Mouse (Mus musculus) kidney, postnatal 25 days (tissue): Measurements from ENCODE around the gene Caprin2.
"Not testable (repeated sequence)": the region's sequence is repeated elsewhere in the genome, so short reads cannot be mapped to it uniquely, and the experiment has no call there.

Experiments
- DNase-seq, 2 experiments: peaks; one replicate each; pipeline ENCODE4 v3.0.0; 2021; ENCODE audit warnings: mixed read lengths in 2 of 2

Gene Caprin2

DNA sequence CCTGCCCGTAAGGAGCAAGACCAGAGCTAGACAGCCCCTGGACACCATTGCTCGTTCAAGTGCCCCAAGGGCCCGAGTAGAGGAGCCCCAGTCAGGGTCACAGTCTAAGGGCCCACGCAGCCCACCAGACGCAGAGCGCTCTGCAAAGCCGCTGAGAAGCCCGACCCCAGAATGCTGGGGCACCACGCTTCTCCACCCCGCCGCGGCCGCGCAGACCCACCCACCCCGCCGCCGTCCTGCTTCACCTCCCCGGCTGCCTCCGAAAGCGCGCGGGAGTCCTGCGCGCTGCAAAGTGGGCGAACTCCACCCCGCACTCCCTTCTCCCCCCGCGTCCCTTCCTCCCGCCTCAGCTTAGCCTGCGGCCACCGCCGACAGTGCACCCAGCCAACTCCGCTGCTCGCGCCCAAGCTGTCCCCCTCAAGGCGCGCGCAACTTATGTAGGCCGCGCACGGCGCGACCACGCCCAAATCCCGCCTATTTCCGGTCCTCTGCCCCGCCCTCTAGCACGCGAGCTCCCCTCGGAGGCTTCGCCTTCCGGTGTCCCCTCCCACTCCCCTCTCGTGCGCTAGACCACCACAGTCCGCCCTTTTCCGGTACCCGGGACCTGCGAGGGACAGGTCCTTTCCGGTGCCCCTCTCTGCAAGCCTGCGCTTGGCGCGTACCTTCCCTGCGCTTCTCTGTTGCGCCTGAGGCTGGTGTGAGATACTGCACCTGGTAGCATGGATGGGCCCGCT is at the start of gene Caprin2:
Gene Caprin2, minus strand, starts transcription at position 465 of the 734 bp plus-strand sequence.
- peak; percentile 89 to 92 for DNase-seq

DNA sequence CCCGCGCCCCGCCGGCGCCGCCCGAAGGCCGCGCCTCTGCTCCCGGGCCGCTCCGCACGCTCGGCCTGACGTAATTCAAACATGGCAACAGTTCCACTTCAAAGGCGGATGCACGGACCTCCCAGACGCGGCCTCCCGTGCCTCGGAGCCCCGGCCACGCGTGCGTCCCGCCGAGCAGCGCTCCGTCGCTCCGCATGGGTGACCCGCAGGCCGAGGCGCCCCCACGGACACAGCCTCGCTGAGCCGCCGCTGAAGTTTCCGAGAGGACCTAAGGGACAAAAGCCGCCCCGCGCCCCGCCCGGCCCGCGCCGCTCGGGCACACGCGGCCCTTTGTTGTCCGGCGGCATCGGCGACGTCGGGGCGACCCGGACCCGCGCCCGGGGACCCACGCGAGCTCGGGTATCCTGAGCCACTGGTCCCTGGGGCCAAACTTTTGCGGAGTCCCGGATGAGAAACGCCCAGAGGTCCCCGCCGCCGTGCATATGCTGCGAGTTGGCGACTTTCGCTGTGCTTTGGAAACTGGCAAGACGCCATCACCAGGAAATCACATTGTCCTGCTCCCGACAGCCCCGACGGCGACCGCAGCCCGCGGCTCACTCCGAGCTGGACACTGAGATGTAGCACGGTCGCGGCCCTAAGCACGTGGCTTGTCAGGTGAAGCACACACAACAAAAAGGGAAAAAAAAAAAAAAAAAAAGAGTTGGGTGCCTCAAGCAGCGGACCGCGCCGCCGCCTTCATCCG is 48.9 kb upstream of the Caprin2 start:
- DNase-seq: peak; percentile 75 to 85

DNA sequence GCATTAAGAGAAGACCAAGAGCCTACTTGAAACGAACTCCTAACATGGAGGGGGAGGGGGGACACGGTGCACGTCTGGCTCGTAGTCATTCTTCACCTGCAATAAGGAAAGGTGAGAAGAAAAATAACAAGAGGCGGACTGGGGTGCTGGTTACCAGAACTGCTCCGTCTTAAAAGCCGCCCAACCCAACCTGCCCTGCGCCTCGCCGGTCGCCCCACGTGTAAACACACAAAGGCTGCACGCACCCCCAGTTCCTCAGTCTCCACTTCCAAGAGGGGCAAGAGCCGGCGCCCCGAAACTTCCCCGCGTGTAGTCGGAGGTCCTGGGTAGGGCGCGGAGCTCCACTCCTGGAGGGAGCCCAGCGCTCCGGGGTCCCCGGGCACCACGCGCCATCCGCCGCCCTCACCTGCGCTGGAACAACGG is 48.3 kb upstream of the Caprin2 start:
- no peak for DNase-seq

DNA sequence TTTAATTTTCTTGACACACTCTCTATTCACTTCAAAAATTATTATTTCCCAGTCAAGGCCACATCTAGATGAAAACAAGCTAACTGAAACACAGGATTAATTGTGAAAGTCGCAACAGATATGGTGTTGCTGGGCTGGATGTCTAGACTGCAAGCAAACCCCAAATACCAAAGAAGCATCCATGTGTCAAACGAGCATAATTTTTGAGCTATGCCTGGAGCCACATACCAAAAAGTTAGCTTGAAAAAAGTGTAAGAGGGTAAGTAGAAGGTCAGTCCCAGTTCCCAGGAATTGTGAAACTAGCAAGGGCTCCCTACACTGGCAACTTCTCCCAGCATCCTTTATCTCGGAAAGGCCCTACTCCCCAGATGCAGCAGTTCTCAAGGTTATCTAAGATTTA is 47.7 kb upstream of the Caprin2 start:
- DNase-seq: no peak

DNA sequence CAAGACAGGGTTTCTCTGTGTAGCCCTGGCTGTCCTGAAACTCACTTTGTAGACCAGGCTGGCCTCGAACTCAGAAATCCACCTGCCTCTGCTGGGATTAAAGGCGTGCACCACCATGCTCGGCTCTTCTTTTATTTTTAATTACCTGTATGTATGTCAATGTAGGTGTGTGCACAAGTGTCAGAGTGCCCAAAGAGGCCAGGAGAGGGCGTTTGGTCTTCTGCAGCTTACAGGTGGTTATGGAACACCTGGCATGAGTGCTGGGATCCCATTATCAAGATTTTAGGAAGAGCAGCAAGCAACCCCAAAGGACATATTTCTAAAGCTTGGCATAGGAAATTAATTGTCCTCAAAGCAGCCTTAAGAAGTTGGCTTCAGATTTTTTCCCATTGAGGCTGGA is 46.4 kb upstream of the Caprin2 start:
- DNase-seq: no peak

DNA sequence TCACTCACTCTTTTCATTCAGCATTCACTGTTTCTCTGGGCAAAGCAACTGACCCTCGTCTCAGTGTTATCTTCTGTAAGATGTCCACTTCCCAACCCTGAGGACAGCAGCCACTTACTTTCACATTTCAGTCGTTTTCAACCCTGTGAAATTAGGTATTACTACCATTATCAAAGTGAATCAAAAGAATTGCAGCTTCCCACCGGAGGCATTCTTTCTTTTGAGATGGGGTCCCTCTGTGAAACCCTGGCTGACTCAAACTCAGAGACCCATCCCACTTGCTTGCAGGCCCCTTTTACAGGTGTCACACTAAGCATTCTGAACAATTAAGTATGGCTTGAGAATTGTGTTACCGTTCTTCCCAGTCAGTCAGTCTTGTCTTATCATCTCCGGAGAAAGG is 45.8 kb upstream of the Caprin2 start:
- no peak for DNase-seq

DNA sequence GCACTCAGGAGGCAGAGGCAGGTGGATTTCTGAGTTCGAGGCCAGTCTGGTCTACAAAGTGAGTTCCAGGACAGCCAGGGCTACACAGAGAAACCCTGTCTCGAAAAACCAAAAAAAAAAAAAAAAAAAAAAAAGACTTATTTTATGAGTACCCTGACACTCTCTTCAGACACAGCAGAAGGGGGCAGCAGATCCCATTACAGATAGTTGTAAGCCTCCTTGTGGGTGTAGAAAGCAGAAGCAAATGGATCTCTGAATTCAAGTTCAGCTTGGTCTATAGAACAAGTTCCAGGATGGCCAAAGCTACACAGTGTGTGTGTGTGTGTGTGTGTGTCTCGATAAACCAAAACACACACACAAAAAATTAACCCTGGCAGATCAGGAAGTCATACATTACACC is 44.3 kb upstream of the Caprin2 start:
- not testable (repeated sequence) for DNase-seq

DNA sequence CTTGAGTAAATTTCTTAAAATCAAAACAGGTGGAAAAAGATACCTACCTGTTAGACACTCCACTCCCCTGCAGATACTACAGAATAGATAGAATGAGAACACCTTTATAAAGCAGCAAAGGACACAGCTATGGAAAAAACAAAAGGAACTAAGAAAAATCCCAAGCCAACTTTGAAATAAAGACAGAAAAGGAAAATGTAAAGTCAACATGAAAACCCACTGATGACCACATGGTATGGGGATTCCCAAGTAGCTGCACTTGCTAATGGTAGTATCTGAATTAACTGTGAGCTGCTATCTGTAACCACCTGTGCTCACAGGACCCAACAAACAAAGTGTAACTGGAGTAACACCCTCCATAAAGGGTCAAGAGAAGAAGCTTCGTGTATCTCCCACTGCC is 41.7 kb upstream of the Caprin2 start:
- DNase-seq: no peak

DNA sequence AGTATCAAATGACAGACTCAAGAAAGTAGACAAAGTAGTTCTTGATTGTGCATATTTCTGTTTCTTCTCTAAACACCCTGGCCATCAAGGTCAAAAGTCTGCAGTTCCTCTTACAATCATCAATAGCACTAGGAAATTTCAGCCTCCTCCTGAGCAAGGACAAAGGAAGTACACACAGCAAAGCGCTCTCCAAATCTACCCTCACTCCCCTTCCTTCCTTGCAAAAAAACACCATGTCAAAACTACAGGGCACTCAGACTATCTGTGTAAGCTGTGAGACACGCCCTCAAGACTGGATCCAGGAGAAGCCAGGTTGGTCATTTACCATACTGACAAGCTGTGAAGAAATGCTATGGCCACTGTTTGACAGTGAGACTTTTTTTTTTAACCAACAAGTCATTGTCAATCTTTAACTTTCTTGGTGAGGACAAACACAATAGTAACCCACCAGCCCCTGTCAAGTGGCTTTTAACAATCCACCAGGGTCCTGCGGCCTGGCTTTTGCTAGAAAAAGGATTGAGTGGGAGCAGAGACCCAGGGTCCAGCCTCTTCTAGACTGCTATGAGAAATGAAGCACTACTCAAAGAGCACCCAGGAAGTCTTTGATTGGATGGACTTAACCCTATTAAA is 39.0 kb upstream of the Caprin2 start:
- no peak for DNase-seq

DNA sequence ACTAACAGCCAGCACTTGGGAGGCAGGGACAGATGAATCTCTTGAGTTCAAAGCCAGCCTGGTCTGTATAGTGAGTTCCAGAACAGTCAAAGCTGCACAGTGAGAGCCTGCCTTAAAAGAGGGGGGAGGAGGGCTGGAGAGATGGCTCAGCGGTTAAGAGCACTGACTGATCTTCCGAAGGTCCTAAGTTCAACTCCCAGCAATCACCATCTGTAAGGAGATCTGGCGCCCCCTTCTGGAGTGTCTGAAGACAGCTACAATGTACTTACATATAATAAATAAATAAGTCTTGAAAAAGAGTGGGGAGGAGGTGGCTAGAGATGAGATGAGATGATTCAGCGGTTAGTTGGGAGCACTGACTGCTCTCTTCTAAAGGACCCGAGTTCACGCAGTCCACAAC is 35.2 kb upstream of the Caprin2 start:
- peak; percentile 27 to 36 for DNase-seq

DNA sequence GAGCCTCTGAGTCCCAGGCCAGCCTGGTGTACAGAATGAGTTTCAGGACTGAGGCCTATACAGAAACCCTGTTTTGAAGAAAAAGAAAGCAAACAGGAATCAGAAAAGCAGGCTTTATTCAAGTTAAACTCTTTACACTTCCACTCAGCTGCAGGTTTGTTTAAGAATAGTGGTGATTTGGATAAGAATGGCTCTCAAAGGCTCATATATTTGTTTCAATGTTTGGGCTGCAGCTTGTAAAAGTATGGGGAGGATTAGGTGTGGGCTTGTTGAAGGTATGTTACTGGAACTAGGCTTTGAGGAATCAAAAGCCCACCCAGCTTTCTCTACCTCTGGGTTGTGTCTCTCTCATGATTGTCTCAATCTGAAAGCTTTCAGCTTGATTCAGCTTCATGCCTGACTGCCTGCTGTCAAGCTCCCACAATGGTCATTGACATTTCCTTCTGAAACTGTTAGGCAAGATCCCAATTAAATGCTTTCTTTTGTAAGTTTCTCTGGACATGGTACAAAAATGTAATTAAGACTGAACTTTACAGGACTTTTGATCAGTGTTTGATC is 22.9 kb upstream of the Caprin2 start:
- DNase-seq: no peak

DNA sequence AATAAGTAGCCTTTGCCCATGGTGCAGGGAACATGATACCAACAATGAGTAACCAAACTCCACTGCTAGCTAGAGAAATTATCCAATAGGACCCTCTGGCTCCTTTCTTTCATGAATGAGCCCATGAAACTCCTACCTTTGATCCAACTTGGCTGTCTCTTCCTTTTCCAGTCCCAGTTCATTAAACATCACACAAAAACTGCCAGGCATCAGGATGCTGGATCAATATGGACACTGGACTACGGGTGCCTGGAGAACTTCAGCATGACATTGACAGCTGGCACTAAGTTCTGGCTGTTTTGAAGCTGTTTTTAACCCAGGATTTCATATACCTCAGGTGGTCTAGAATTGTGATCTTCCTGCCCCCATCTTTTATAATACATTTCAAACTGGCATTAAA is 21.6 kb upstream of the Caprin2 start:
- DNase-seq: no peak

DNA sequence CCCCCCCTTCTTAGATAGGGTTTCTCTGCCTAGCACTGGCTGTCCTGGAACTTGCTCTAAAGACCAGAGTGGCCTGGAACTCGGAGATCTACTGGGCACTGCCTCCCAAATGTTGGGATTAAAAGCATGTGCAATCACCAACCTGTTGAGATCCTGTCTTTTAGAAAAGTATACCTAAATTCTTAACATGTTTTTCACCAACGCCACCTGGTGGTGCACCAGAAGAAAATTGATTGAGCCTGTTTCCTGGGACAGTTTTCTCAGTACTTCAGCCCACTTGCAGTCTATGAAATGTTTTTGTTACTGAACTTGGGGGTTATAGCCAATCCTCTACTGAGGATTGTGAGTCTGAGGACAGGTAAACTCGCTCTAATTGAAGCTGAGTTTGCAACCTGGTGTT is 20.8 kb upstream of the Caprin2 start:
- DNase-seq: no peak

DNA sequence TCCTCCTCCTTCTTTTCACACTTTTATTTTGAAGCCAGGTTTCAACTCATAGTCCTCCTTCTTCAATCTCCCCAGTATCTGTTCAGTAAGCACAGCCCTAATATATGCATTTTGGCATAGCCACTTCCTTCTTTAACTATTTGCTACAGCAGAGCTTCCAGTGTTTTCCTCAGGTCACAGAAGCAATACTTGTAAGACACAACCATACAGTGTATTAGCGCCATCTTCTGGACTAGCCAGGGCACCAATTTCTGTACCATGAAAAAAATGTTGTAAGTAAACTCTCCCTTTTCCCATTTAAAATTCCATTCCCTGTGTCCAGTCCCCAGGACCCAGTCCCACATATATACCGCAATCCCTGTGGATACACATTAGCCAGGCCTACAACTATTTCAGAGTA is 17.9 kb upstream of the Caprin2 start:
- peak; percentile 48 to 70 for DNase-seq

DNA sequence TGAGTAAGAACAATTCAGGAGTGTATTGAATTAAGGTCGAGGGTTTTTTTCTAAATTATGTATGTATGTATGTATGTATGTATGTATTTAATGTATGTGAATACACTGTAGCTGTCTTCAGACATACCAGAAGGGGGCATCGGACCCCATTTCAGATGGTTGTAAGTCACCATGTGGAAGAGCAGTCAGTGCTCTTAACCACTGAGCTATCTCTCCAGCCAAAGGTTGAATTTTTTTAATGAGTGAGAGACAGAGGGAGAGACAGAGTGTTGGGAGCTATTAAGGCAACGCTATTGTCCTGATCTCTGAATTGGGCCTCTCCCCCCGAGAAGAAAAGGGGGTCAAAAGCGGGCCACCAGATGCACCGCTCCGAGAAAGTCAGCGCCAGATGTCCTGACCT is 15.9 kb upstream of the Caprin2 start:
- DNase-seq: not testable (repeated sequence)

DNA sequence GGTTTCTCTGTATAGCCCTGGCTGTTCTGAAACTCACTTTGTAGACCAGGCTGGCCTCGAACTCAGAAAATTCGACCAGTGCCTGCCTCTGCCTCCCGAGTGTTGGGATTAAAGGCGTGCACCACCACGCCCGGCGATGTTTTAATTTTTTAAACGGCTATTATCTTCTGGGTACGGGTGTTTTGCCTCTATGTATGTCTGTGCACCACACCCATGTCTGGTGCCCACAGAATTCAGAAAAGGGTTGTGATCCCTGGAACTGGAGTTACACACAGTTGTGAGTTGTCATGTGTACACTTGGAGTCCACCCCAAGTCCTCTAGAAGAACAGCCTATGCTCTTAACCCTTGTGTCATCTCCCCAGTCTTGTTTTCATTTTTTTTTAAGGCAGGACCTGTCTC is 10.9 kb upstream of the Caprin2 start:
- DNase-seq: no peak

DNA sequence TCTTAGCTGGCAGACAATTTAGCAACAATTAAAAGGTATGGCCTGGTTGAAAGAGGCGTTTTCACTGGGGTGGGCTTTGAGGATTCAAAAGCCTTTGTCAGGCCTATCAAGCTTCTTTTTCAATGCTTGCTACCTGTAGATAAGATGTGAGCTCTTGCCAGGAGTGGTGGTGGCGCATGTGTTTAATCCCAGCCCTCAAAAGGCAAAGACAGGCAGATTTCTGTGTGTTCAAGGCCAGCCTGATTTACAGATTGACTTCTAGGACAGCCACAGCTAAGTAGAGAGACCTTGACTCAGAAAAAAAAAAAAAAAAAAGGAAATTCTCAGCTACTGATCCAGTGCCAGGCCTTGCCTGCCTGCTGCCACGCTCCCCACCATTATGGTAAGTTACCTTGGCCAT is 6.7 kb upstream of the Caprin2 start:
- DNase-seq: no peak

DNA sequence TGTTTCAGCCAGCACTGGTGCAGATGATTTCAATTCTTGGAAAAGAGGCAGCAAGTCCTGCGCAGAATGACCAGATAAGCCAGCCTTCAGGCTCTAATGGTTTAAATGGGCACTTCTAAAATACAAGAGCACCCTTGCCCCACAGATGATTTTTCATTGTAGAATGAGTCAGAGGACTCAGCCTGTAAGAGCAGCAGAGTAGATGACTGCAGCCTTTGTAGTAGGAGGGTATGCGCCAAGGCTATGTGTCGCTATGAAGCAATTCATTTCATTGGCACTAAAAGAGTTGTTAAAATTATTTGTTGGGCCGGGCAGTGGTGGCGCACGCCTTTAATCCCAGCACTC is 442 bp upstream of the Caprin2 start:
- DNase-seq: no peak

DNA sequence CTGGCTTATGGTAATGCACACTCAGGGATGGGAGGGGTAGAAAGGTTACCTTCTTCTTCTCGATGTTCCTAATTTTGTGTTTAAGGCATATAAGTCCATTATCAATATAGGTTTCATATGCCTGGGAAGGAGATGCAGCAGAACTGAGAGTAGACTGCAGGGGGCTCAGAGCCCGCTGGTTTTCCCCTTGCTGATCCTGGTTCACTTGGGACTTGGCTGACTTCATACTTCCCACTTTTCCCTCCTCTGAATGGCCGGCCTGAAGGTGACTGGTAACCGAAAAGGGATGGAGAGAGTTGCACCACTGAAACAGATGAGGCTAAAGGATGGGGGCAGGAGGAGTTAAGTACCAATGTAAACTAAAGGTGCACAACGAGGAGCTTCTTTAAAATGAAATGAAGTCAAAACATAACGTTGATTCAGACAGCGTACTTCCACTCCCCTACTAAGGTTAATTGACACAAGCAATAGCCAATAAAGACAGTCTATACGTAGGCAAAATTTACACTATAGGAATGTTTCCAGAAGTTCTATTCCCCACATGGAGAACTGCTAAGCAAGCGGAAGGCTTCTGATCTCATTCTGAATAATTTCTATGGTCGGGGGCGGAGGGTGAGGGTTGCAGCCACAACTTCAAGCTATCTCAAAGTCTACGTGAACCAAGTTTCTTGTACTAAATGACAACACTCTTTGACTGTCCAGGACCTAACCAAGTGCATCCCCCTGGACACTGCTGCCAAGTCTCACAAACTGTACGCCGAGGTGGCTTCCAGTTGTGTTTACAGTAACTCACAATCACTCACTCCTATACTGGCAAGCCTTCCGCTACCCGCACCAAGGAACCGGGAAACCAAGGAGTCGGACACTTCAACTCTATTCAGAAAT is 907 bp downstream of the Caprin2 start:
- DNase-seq: no peak

DNA sequence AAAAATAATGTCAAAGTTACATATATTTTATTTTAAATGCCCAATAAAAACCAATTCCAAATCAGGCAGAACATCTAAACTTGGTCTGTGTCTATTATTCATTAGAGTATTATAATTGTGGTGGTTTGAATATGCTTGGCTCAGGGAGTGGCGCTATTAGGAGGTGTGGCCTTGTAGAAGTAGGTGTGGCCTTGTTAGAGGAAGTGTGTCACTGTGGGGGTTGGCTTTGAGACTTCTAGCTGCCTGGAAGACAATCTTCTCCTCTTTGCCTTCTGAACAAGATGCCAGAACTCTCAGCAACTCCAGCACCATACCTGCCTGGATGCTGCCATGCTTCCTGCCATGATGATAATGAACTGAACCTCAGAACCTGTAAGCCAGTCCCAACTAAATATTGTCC is 22.1 kb downstream of the Caprin2 start:
- no peak for DNase-seq

DNA sequence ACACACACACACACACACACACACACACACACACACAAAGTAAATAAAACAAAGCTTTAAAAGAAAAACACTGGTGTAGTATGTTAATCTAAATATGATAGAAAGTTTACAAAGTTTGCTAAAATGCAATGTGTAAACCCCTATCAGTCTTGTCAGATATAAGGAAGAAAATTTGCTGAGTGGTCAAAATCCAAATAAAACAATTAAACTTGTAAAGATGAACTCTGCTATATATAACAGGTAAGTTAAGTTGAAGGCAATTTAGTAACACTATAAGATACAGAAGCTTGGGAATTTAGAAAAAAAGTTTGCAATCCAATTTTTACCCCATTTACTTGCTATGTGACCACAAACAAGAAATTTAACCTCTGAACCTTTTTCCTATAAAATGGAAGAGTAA is 50.4 kb downstream of the Caprin2 start:
- no peak for DNase-seq

DNA sequence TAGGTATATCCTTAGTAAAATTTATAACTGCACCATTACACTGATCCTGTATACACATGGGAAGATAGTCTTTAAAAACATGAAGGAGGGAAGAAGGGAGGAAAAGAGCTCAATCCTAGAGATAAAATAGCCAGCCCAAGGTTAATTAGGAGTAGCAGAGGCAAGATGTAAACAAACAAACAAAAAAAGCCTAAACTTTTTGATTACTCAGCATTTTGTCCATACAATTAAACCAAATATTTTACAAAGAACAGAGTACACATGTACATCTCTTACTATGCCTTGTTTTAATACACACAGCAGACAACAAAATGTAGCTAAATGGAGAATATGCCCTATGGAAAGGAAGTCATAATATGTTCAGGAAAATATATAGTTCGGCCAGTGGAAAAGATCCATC is 54.3 kb downstream of the Caprin2 start:
- DNase-seq: no peak

DNA sequence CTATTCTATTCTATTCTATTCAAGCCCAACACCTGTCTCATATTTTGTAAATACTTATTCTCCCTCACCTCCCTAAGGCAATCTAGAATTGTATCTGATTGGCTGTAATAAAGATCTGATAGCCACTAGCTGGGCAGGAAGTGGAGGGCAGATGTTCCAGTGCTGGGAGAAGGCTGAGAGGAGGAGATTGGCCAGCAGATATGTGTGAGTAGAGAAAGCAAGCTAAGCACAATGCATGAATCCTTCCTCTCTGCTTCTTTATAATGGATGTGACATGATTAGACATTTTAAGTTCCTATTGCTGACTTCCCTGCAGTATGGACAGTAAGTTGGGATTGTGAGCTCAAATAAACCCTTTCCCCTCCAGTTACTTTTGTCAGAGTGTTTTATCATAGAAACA is 57.6 kb downstream of the Caprin2 start:
- DNase-seq: no peak
